Mouse (Mus musculus): ENCODE data around the gene Gbp9. TPM values are rescaled to one million over a fixed set of nuclear protein-coding genes. Genes with fewer than 3 reads are reported as not detected.
"Not testable (repeated sequence)": the region's sequence is repeated elsewhere in the genome, so short reads cannot be mapped to it uniquely, and the experiment has no call there.

The Gbp9 gene
- polyA plus RNA-seq (2016; fragmentation: Nextera tagmentation; extraction: Ambion mirVana) = 0.77 and 0.85 TPM in 2 replicates

DNA sequence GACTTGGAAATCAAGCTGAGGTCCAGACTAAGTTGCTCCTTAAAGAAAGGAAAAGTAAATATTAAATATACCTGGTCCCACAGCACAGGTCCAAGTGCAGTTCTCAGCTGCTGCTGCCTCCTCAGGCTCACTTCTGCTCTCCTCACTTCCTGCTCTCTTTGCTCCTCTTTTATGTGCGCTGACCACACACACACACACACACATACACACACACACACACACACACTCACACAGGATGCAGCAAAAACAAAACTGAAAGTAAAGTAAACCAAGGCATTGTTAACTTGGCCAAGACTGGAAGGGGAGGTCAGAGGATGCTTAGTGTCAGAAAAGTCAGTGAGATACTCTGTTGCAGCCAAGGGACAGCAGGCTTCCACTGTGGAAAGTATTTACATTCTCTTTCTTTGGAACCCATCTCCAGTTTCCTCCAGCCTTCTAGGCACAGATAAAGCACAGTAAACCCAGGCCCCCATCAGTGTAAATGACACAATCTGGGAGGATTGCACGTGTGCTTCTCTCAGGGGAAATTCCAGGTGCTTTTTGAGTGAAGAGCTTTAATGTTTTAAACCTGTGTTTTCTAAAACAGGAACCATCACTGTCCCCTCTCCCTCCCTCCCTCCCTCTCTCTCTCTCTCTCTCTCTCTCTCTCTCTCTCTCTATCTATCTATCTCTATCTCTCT is at the start of gene Gbp9, which contains the start of the genes Gbp8 and Gbp4:
TSS of gene Gbp9 (minus strand) at position 131 of the 680 bp plus-strand sequence.
TSS of gene Gbp8 (minus strand) at position 132 of the 680 bp plus-strand sequence.
TSS of gene Gbp4 (minus strand) at position 178 of the 680 bp plus-strand sequence.
- not testable (repeated sequence) for H3K9me3 ChIP-seq; H3K27me3 ChIP-seq (replicated peaks; ENCODE audit: low read depth, poor library complexity, severe bottlenecking); H3K4me3 ChIP-seq; H3K4me1 ChIP-seq; H3K36me3 ChIP-seq (replicated peaks); H3K27ac ChIP-seq (replicated peaks); DNase-seq (ENCODE audit: low spot score)
- WGBS = 12% methylated on average over 2 of the region's 2 CpGs

DNA sequence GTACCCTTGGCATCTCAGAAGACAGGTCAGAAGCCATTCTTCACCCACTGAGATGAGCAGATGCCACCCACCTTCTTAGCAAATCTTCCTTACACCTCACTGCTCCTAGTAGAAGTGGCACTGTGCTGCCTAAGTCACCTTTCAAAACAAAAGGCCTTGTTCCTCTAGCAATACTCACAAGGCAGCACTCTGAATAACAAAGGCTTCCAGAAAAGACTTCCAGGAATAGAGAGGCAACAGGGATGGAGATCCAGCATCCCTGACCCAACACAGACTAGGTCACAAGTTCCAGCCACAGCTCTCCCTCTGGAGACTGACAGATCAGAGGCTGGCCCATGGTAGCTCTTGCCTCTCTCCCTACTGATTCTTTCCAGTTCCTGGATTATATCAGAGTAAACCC is 42.1 kb upstream of the Gbp9 start:
- Histone ChIP-seq H3K27ac (replicated peaks) (no peak overlapping the region), H3K4me1 (no peaks in the 10 kb centered on the region), H3K4me3 (no peak overlapping the region), H3K36me3 (replicated peaks) (no peaks in the 10 kb centered on the region), H3K9me3 (no peaks in the 10 kb centered on the region), H3K27me3 (replicated peaks; ENCODE audit: low read depth, poor library complexity, severe bottlenecking) (no peaks in the 10 kb centered on the region)
- no peak for DNase-seq (ENCODE audit: low spot score)

DNA sequence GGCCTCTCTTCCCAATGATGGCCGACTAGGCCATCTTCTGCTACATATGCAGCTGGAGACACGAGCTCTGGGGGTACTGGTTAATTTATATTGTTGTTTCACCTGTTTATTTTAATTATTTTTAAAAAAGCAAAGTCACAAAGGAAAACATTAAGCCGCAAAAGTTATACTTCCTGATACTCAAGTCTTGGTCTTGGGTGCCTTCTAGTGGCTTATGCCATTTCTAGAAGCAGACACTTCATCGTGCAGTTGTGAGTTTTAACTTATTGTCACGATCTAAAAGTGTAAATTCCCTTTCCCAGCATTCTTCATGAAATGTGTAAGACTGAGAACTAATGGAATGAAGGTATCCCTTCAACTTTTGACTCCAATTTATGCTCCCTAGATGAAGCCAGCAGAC is 17.2 kb upstream of the Gbp9 start:
- no peaks in the 10 kb centered on the region for H3K4me1 ChIP-seq
- WGBS = 86% methylated on average over 5 of the region's 5 CpGs
- no peak overlapping the region for H3K4me3 ChIP-seq
- no peak overlapping the region for H3K27ac ChIP-seq (replicated peaks)
- DNase-seq (ENCODE audit: low spot score) = no peak
- no peaks in the 10 kb centered on the region for H3K36me3 ChIP-seq (replicated peaks)
- H3K27me3 ChIP-seq (replicated peaks; ENCODE audit: low read depth, poor library complexity, severe bottlenecking) = no peaks in the 10 kb centered on the region
- no peaks in the 10 kb centered on the region for H3K9me3 ChIP-seq

- Histone ChIP-seq H3K9me3 (no peaks in the 10 kb centered on the region), H3K36me3 (replicated peaks) (no peaks in the 10 kb centered on the region), H3K4me3 (no peak overlapping the region), H3K27me3 (replicated peaks; ENCODE audit: low read depth, poor library complexity, severe bottlenecking) (no peaks in the 10 kb centered on the region), H3K4me1 (no peaks in the 10 kb centered on the region), H3K27ac (replicated peaks) (no peak overlapping the region)
- no peak for DNase-seq (ENCODE audit: low spot score)
Measured at GRCm38 (mm10) chr5:105154049-105154448, 14.7 kb upstream of the Gbp9 start.

GRCm38 (mm10) chr5:105148062-105148461 is 8.7 kb upstream of the Gbp9 start:
- DNase-seq (ENCODE audit: low spot score); H3K4me1 ChIP-seq: not testable (repeated sequence)

DNA sequence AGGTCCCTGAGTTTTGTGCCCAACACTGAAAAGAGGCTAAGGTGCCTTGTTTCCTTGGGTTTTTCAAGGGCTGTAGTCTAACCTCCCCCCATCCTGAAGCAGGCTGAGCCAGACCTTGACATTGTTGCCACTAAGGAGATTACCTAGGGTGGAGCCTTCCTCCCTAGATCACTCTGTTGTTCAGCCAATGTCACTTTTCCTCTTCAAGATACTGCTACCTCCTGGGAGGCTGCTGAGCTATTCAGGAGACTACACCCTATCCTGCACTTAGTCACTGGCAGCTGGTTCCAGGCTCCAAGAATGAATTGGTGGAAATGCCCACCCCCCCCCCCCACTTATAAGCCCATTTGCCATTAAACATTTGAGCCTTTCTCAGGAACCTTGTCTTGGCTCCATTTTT is 7.1 kb upstream of the Gbp9 start:
- H3K4me3 ChIP-seq = no peak overlapping the region
- H3K4me1 ChIP-seq = no peaks in the 10 kb centered on the region
- no peaks in the 10 kb centered on the region for H3K36me3 ChIP-seq (replicated peaks)
- no peak for DNase-seq (ENCODE audit: low spot score)
- no peaks in the 10 kb centered on the region for H3K27me3 ChIP-seq (replicated peaks; ENCODE audit: low read depth, poor library complexity, severe bottlenecking)
- H3K27ac ChIP-seq (replicated peaks) = no peak overlapping the region
- H3K9me3 ChIP-seq = no peaks in the 10 kb centered on the region

More at GRCm38 (mm10) chr5:105148062-105148461, 8.7 kb upstream of the Gbp9 start:
- not testable (repeated sequence) for H3K9me3 ChIP-seq; H3K27ac ChIP-seq (replicated peaks); H3K27me3 ChIP-seq (replicated peaks; ENCODE audit: low read depth, poor library complexity, severe bottlenecking); H3K4me3 ChIP-seq; H3K36me3 ChIP-seq (replicated peaks)
- 69% methylated on average over 2 of the region's 2 CpGs for WGBS

GRCm38 (mm10) chr5:105145731-105146130 is 6.4 kb upstream of the Gbp9 start:
- 61% methylated on average over 3 of the region's 3 CpGs for WGBS
- H3K9me3 ChIP-seq; DNase-seq (ENCODE audit: low spot score); H3K27ac ChIP-seq (replicated peaks); H3K4me3 ChIP-seq; H3K27me3 ChIP-seq (replicated peaks; ENCODE audit: low read depth, poor library complexity, severe bottlenecking); H3K36me3 ChIP-seq (replicated peaks); H3K4me1 ChIP-seq: not testable (repeated sequence)

- H3K4me3 ChIP-seq; DNase-seq (ENCODE audit: low spot score); H3K27me3 ChIP-seq (replicated peaks; ENCODE audit: low read depth, poor library complexity, severe bottlenecking); H3K36me3 ChIP-seq (replicated peaks); H3K9me3 ChIP-seq; H3K4me1 ChIP-seq; H3K27ac ChIP-seq (replicated peaks): not testable (repeated sequence)
- WGBS = 51% methylated on average over 2 of the region's 2 CpGs
Measured at GRCm38 (mm10) chr5:105140089-105140810, 911 bp upstream of the Gbp9 start.

DNA sequence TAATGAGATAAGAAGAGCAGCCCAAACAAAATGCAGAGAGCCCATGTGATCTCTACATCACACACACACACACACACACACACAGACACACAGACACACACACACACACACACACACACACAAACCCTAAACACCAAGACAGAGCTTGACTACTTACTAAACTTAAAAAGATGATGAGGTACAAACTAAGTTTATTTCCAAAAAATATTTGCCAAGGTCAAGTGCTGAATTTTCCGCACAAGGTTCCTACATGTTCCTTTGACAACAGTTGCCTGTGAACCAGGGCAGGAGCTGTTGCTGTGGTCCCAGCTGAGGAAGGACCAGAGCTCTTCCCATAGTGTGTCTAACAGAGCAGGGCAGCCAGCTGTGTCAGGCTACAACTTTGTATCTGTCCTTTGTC is 433 bp downstream of the Gbp9 start:
- no peak for DNase-seq (ENCODE audit: low spot score)
- H3K4me1 ChIP-seq = no peaks in the 10 kb centered on the region
- no peak overlapping the region for H3K27ac ChIP-seq (replicated peaks)
- H3K9me3 ChIP-seq = no peaks in the 10 kb centered on the region
- 71% methylated on average over 1 of the region's 1 CpGs for WGBS
- H3K4me3 ChIP-seq = no peak overlapping the region
- no peaks in the 10 kb centered on the region for H3K27me3 ChIP-seq (replicated peaks; ENCODE audit: low read depth, poor library complexity, severe bottlenecking)
- no peaks in the 10 kb centered on the region for H3K36me3 ChIP-seq (replicated peaks)

GRCm38 (mm10) chr5:105136706-105137304 is 2.5 kb downstream of the Gbp9 start:
- 90% methylated on average over 3 of the region's 3 CpGs for WGBS
- H3K27ac ChIP-seq (replicated peaks); H3K4me3 ChIP-seq; H3K9me3 ChIP-seq; DNase-seq (ENCODE audit: low spot score); H3K4me1 ChIP-seq; H3K27me3 ChIP-seq (replicated peaks; ENCODE audit: low read depth, poor library complexity, severe bottlenecking); H3K36me3 ChIP-seq (replicated peaks): not testable (repeated sequence)

GRCm38 (mm10) chr5:105121731-105122130 is 17.6 kb downstream of the Gbp9 start:
- not testable (repeated sequence) for H3K4me1 ChIP-seq; H3K27ac ChIP-seq (replicated peaks); H3K9me3 ChIP-seq; H3K27me3 ChIP-seq (replicated peaks; ENCODE audit: low read depth, poor library complexity, severe bottlenecking); DNase-seq (ENCODE audit: low spot score); H3K4me3 ChIP-seq; H3K36me3 ChIP-seq (replicated peaks)
- 88% methylated on average over 6 of the region's 6 CpGs for WGBS

- Histone ChIP-seq H3K36me3 (replicated peaks) (no peaks in the 10 kb centered on the region), H3K4me3 (no peak overlapping the region), H3K27ac (replicated peaks) (no peak overlapping the region), H3K9me3 (no peaks in the 10 kb centered on the region), H3K4me1 (no peaks in the 10 kb centered on the region), H3K27me3 (replicated peaks; ENCODE audit: low read depth, poor library complexity, severe bottlenecking) (no peaks in the 10 kb centered on the region)
- no peak for DNase-seq (ENCODE audit: low spot score)
- 88% methylated on average over 2 of the region's 2 CpGs for WGBS
Measured at GRCm38 (mm10) chr5:105115740-105116139, 23.6 kb downstream of the Gbp9 start.

DNA sequence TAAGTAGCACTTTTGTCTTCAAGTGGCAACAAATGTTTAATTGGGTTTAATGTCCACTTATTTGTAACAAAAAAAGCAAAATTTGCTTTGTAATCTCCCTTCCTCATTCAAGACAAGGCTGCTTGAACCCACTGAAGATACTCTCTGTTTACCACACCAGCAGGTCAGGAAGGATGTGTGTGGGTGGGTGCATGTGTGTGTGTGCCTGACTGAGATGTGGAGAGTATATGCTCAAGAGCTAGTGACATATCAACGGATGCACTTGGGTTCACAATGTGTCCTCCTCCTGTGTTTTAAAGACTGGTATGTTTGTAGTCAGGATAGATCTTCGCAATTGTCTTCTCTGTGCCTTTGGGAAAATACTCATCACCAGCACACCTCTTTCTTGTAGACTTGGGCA is 24.6 kb downstream of the Gbp9 start:
- Histone ChIP-seq H3K27ac (replicated peaks) (no peak overlapping the region), H3K36me3 (replicated peaks) (no peaks in the 10 kb centered on the region), H3K9me3 (no peaks in the 10 kb centered on the region), H3K27me3 (replicated peaks; ENCODE audit: low read depth, poor library complexity, severe bottlenecking) (no peaks in the 10 kb centered on the region), H3K4me1 (peaks cover 2% of the 10 kb centered on the region; the same call in 1 of the 2 replicates), H3K4me3 (no peak overlapping the region)
- 85% methylated on average over 2 of the region's 2 CpGs for WGBS
- DNase-seq (ENCODE audit: low spot score) = no peak
